Mouse (Mus musculus): Measurements from ENCODE around the gene Map1s. TPM values are rescaled to one million over a fixed set of nuclear protein-coding genes. Genes with fewer than 3 reads are reported as not detected.
A peak's percentile ranks its signal among the peaks of the same experiment; 100 is the strongest.

The Map1s gene
- polyA plus RNA-seq, 1 experiment from 2014 or later, result 68.5 TPM

MicroRNAs within 50 kb of the gene (microRNA counts, 519-probe panel; counts per million panel counts)
- microRNA mmu-miR-1969, result not detected

Small RNAs within 50 kb of the gene (microRNA-seq; reads per million reads assigned to microRNA genes)
- gene Mir1969 (11.6 reads per million, percentile 29 among the genes with 10 or more reads in this experiment), gene Mir7067 (0.65 reads per million)

Other genes starting within 250 kb of the Map1s start
- 76.5 and 77.8 TPM in 2 replicates for gene Pgpep1, start 245.5 kb upstream of the Map1s start, polyA plus RNA-seq (2015; fragmentation: Nextera tagmentation; extraction: Ambion mirVana)
- gene Lsm4, start 232.7 kb upstream of the Map1s start, polyA plus RNA-seq (2015; fragmentation: Nextera tagmentation; extraction: Ambion mirVana), result 192 and 193 TPM in 2 replicates
- 98.4 and 105 TPM in 2 replicates for gene Jund, start 207.0 kb upstream of the Map1s start, polyA plus RNA-seq (2015; fragmentation: Nextera tagmentation; extraction: Ambion mirVana)
- 0.09 TPM in 2 replicates for gene Iqcn, start 202.5 kb upstream of the Map1s start, polyA plus RNA-seq (2015; fragmentation: Nextera tagmentation; extraction: Ambion mirVana)
- not detected in 2 replicates for gene Gm3336, start 187.4 kb upstream of the Map1s start, polyA plus RNA-seq (2015; fragmentation: Nextera tagmentation; extraction: Ambion mirVana)
- gene Pde4c, start 182.2 kb upstream of the Map1s start, polyA plus RNA-seq (2015; fragmentation: Nextera tagmentation; extraction: Ambion mirVana), result 0.21 and 0.35 TPM in 2 replicates
- gene Rab3a, start 151.3 kb upstream of the Map1s start, polyA plus RNA-seq (2015; fragmentation: Nextera tagmentation; extraction: Ambion mirVana), result 503 and 561 TPM in 2 replicates
- 40.4 and 44.9 TPM in 2 replicates for gene Mpv17l2, start 145.0 kb upstream of the Map1s start, polyA plus RNA-seq (2015; fragmentation: Nextera tagmentation; extraction: Ambion mirVana)
- gene Pik3r2, start 129.2 kb upstream of the Map1s start, polyA plus RNA-seq (2015; fragmentation: Nextera tagmentation; extraction: Ambion mirVana), result 104 and 113 TPM in 2 replicates
- gene Mast3, start 100.9 kb upstream of the Map1s start, polyA plus RNA-seq (2015; fragmentation: Nextera tagmentation; extraction: Ambion mirVana), result 21.2 and 25.1 TPM in 2 replicates
- gene Il12rb1, start 97.5 kb upstream of the Map1s start, polyA plus RNA-seq (2015; fragmentation: Nextera tagmentation; extraction: Ambion mirVana), result 0.14 TPM in 1 of 2 replicates, not detected in the other
- gene Arrdc2, start 66.2 kb upstream of the Map1s start, polyA plus RNA-seq (2015; fragmentation: Nextera tagmentation; extraction: Ambion mirVana), result 7.8 and 8.0 TPM in 2 replicates
- 19.2 and 19.8 TPM in 2 replicates for gene Kcnn1, start 42.7 kb upstream of the Map1s start, polyA plus RNA-seq (2015; fragmentation: Nextera tagmentation; extraction: Ambion mirVana)
- 166 and 176 TPM in 2 replicates for gene Ccdc124, start 32.0 kb upstream of the Map1s start, polyA plus RNA-seq (2015; fragmentation: Nextera tagmentation; extraction: Ambion mirVana)
- gene Slc5a5, start 13.2 kb upstream of the Map1s start, polyA plus RNA-seq (2015; fragmentation: Nextera tagmentation; extraction: Ambion mirVana), result 1.7 and 1.9 TPM in 2 replicates
- 2,082 and 2,226 TPM in 2 replicates for gene Rpl18a, start 8.5 kb upstream of the Map1s start, polyA plus RNA-seq (2015; fragmentation: Nextera tagmentation; extraction: Ambion mirVana)

All from hindbrain, embryonic 15.5 days (tissue).